Mouse (Mus musculus) ovary, adult 10 weeks (tissue): ENCODE results near the gene H2-M9. TPM values are rescaled to one million over a fixed set of nuclear protein-coding genes. Genes with fewer than 3 reads are reported as not detected.

Source experiments
- polyA plus RNA-seq: library from polyadenylated mRNA; stranded (reverse); fragments of 350-450 nt; fragmentation: Illumina TruSeq; extraction: RNeasy Lipid Tissue Mini Kit (QIAGEN cat#74804); gene quantifications from one replicate; pipeline ENCODE4 v1.2.3, GENCODE M21; 2014

The H2-M9 gene
- polyA plus RNA-seq = 0.43 TPM

GRCm38 (mm10) chr17:36642566-36642965, at the start of gene H2-M9:
TSS of gene H2-M9 (minus strand) at chr17:36642666.

GRCm38 (mm10) chr17:36672119-36672518, 29.7 kb upstream of the H2-M9 start, which contains the start of gene H2-M1:
TSS of gene H2-M1 (minus strand) at chr17:36672219.

Other genes starting within 250 kb of the H2-M9 start
- gene H2-M10.4, start 180.3 kb downstream of the H2-M9 start, polyA plus RNA-seq = not detected
- not detected for gene H2-M11, start 95.6 kb downstream of the H2-M9 start, polyA plus RNA-seq
- gene H2-M1, start 29.6 kb upstream of the H2-M9 start, polyA plus RNA-seq = not detected
- not detected for gene H2-M10.5, start 130.2 kb upstream of the H2-M9 start, polyA plus RNA-seq
- gene H2-M10.6, start 169.5 kb upstream of the H2-M9 start, polyA plus RNA-seq = not detected
- gene Trim26, start 194.5 kb upstream of the H2-M9 start, polyA plus RNA-seq = 28.4 TPM
- gene Trim15, start 224.5 kb upstream of the H2-M9 start, polyA plus RNA-seq = not detected
- gene Trim10, start 226.9 kb upstream of the H2-M9 start, polyA plus RNA-seq = not detected
- gene Trim40, start 247.5 kb upstream of the H2-M9 start, polyA plus RNA-seq = 0.31 TPM